Mouse (Mus musculus) hindbrain, postnatal 0 days (tissue): ENCODE results near the gene Kcnip1. TPM values are rescaled to one million over a fixed set of nuclear protein-coding genes. Genes with fewer than 3 reads are reported as not detected.
A peak's percentile ranks its signal among the peaks of the same experiment; 100 is the strongest.

Experiments
- ATAC-seq: fragments of 200-750 bp; cut with Nextera tagmentation; 2 replicates; pipeline ENCODE4 v1.8.0; 2017; ENCODE audit warnings: mild to moderate bottlenecking, moderate TSS enrichment, moderate library complexity
- DNase-seq: peaks from one replicate; pipeline ENCODE4 v3.0.0-alpha.2; 2015; ENCODE audit warnings: low spot score
- H3K27ac ChIP-seq: fragments of 300-500 bp; sonication (generic); 2 replicates; pipeline ENCODE4 v1.5.1; 2014; ENCODE audit warnings: mild to moderate bottlenecking
- H3K27me3 ChIP-seq: fragments of 300-500 bp; sonication (generic); 2 replicates; pipeline ENCODE4 v1.6.1; 2014; ENCODE audit warnings: low read length, mixed read lengths; ENCODE audit not compliant: insufficient read depth
- H3K36me3 ChIP-seq: fragments of 300-500 bp; sonication (generic); 2 replicates; pipeline ENCODE4 v1.6.1; 2014; ENCODE audit warnings: low read length, mixed read lengths; ENCODE audit not compliant: insufficient read depth
- H3K4me1 ChIP-seq: fragments of 300-500 bp; sonication (generic); 2 replicates; pipeline ENCODE4 v1.6.1; 2014; ENCODE audit warnings: antibody characterized with exemption, low read length, mixed read lengths; ENCODE audit not compliant: insufficient read depth
- H3K4me2 ChIP-seq: fragments of 300-500 bp; sonication (generic); 2 replicates; pipeline ENCODE4 v1.6.1; 2014; ENCODE audit warnings: low read depth, mild to moderate bottlenecking, low read length, moderate library complexity, mixed read lengths
- H3K4me3 ChIP-seq: fragments of 300-500 bp; sonication (generic); 2 replicates; pipeline ENCODE4 v1.5.1; 2014; ENCODE audit warnings: low read length
- H3K9ac ChIP-seq: fragments of 300-500 bp; sonication (generic); replicated peaks from 2 replicates; pipeline ENCODE4 v1.6.1; 2014; ENCODE audit warnings: mild to moderate bottlenecking, low read length, moderate library complexity, mixed read lengths
- H3K9me3 ChIP-seq: fragments of 300-500 bp; sonication (generic); 2 replicates; pipeline ENCODE4 v1.6.1; 2016; ENCODE audit warnings: low read length, mixed read lengths
- CTCF ChIP-seq: IDR thresholded peaks from 2 replicates; pipeline ENCODE4 v1.5.1; 2016; ENCODE audit warnings: antibody characterized with exemption, control low read depth, low read depth
- WGBS: fragments of 180-500 bp; shearing (Covaris S2); extraction: QIAGEN DNeasy Blood & Tissue Kit; methylation state at CpG from one replicate; pipeline ENCODE4 v1.1.7; 2014; 5-methylcytosine and 5-hydroxymethylcytosine counted together
- polyA plus RNA-seq: library from polyadenylated mRNA; unstranded; fragments of >200 nt; fragmentation: Nextera tagmentation; extraction: Ambion mirVana; gene quantifications from 2 replicates; pipeline ENCODE4 v1.2.1, GENCODE M21; 2015
- total RNA-seq: library from RNA; depleted of rRNA; stranded (reverse); fragments of >200 nt; gene quantifications from 2 replicates; pipeline ENCODE4 v1.2.3, GENCODE M21; 2014

Gene Kcnip1
- total and polyA plus RNA-seq, 2 experiments from 2014 or later: 66.8 to 132 TPM

- ATAC-seq (no peak), DNase-seq (no peak)
- no peaks in the 10 kb centered on the region for H3K4me1 ChIP-seq
- H3K9ac ChIP-seq: no peak overlapping the region
- no peak for TF ChIP-seq CTCF
- no peak overlapping the region for H3K27ac ChIP-seq
- no peaks in the 10 kb centered on the region for H3K27me3 ChIP-seq
- no peaks in the 10 kb centered on the region for H3K9me3 ChIP-seq
- WGBS: 78% methylated on average over 4 of the region's 4 CpGs
- H3K4me3 ChIP-seq: no peak overlapping the region
- no peaks in the 10 kb centered on the region for H3K36me3 ChIP-seq
- H3K4me2 ChIP-seq: no peak overlapping the region
These were observed 101.9 kb downstream of the Kcnip1 start for GRCm38 (mm10) chr11:33891084-33891483.

- Histone ChIP-seq H3K9me3 (no peaks in the 10 kb centered on the region), H3K36me3 (no peaks in the 10 kb centered on the region), H3K27ac (no peak overlapping the region), H3K4me2 (no peak overlapping the region), H3K27me3 (no peaks in the 10 kb centered on the region), H3K4me3 (no peak overlapping the region), H3K9ac (no peak overlapping the region), H3K4me1 (no peaks in the 10 kb centered on the region)
- 46% methylated on average over 2 of the region's 2 CpGs for whole genome bisulfite sequencing
- ATAC-seq (no peak), DNase-seq (peak; percentile 18)
- no peak for TF ChIP-seq CTCF
These were observed 102.6 kb downstream of the Kcnip1 start for GRCm38 (mm10) chr11:33890382-33890781.

- H3K36me3 ChIP-seq: no peaks in the 10 kb centered on the region
- DNase-seq: no peak
- no peaks in the 10 kb centered on the region for H3K9me3 ChIP-seq
- no peak overlapping the region for H3K27ac ChIP-seq
- no peak for ATAC-seq
- no peak overlapping the region for H3K4me2 ChIP-seq
- no peaks in the 10 kb centered on the region for H3K27me3 ChIP-seq
- WGBS: 95% methylated on average over 3 of the region's 3 CpGs
- no peak overlapping the region for H3K9ac ChIP-seq
- no peaks in the 10 kb centered on the region for H3K4me1 ChIP-seq
- TF ChIP-seq CTCF: no peak
- H3K4me3 ChIP-seq: no peak overlapping the region
These were observed 105.3 kb downstream of the Kcnip1 start for GRCm38 (mm10) chr11:33887660-33888059.

GRCm38 (mm10) chr11:33885981-33886380 is 107.0 kb downstream of the Kcnip1 start:
- Histone ChIP-seq H3K27ac (no peak overlapping the region), H3K9ac (no peak overlapping the region), H3K36me3 (no peaks in the 10 kb centered on the region), H3K4me1 (no peaks in the 10 kb centered on the region), H3K4me2 (no peak overlapping the region), H3K27me3 (no peaks in the 10 kb centered on the region), H3K4me3 (no peak overlapping the region), H3K9me3 (no peaks in the 10 kb centered on the region)
- no peak for TF ChIP-seq CTCF
- DNase-seq (no peak), ATAC-seq (no peak)
- WGBS: 84% methylated on average over 4 of the region's 4 CpGs

GRCm38 (mm10) chr11:33882731-33883328 is 110.1 kb downstream of the Kcnip1 start:
- Histone ChIP-seq H3K36me3 (no peaks in the 10 kb centered on the region), H3K27me3 (no peaks in the 10 kb centered on the region), H3K4me2 (no peak overlapping the region), H3K27ac (no peak overlapping the region), H3K4me1 (no peaks in the 10 kb centered on the region), H3K9ac (no peak overlapping the region), H3K4me3 (no peak overlapping the region), H3K9me3 (no peaks in the 10 kb centered on the region)
- WGBS: 83% methylated on average over 5 of the region's 5 CpGs
- no peak for TF ChIP-seq CTCF
- ATAC-seq: no peak
- no peak for DNase-seq

GRCm38 (mm10) chr11:33874925-33875324 is 118.0 kb downstream of the Kcnip1 start:
- no peak overlapping the region for H3K27ac ChIP-seq
- TF ChIP-seq CTCF: no peak
- peaks cover 2% of the 10 kb centered on the region; the same call in 1 of the 2 replicates for H3K9me3 ChIP-seq
- H3K9ac ChIP-seq: no peak overlapping the region
- DNase-seq (no peak), ATAC-seq (no peak)
- H3K4me3 ChIP-seq: no peak overlapping the region
- H3K4me1 ChIP-seq: no peaks in the 10 kb centered on the region
- H3K36me3 ChIP-seq: no peaks in the 10 kb centered on the region
- H3K27me3 ChIP-seq: no peaks in the 10 kb centered on the region
- H3K4me2 ChIP-seq: no peak overlapping the region

- no peak overlapping the region for H3K27ac ChIP-seq
- no peaks in the 10 kb centered on the region for H3K36me3 ChIP-seq
- ATAC-seq (peak; percentile 43; the same call in 1 of the 2 replicates), DNase-seq (peak; percentile 25)
- no peak overlapping the region for H3K4me3 ChIP-seq
- H3K9ac ChIP-seq: no peak overlapping the region
- H3K9me3 ChIP-seq: peaks cover 2% of the 10 kb centered on the region; the same call in 1 of the 2 replicates
- no peak overlapping the region for H3K4me2 ChIP-seq
- TF ChIP-seq CTCF: no peak
- no peaks in the 10 kb centered on the region for H3K4me1 ChIP-seq
- WGBS: 60% methylated on average over 10 of the region's 10 CpGs
- no peaks in the 10 kb centered on the region for H3K27me3 ChIP-seq
These were observed 119.7 kb downstream of the Kcnip1 start for GRCm38 (mm10) chr11:33873071-33873781.
